Mouse (Mus musculus): ENCODE data around the gene Tmem200a. TPM values are rescaled to one million over a fixed set of nuclear protein-coding genes. Genes with fewer than 3 reads are reported as not detected.

Tmem200a gene
- total RNA-seq (2014; rRNA removed; ENCODE audit: low replicate concordance): 2.0 TPM in 1 of 2 replicates, not detected in the other
- polyA plus RNA-seq (2015; fragmentation: Nextera tagmentation; extraction: Ambion mirVana): 0.11 and 0.16 TPM in 2 replicates

- DNase-seq (ENCODE audit: low spot score) (peak; percentile 14), ATAC-seq (ENCODE audit: insufficient read depth, low read depth) (no peak; the same call in 1 of the 2 replicates)
- peak within 1 kb of the TSS; percentile 97 for H3K4me2 ChIP-seq (ENCODE audit: low read depth, low read length)
- H3K4me1 ChIP-seq (ENCODE audit: control insufficient read depth, insufficient read depth): peaks cover 7% of the 10 kb centered on the region
- WGBS: under 1% methylated on average over 42 of the region's 46 CpGs
- H3K36me3 ChIP-seq (replicated peaks; ENCODE audit: control insufficient read depth, insufficient read depth, low read length): no peaks in the 10 kb centered on the region
- H3K4me3 ChIP-seq (ENCODE audit: low read depth, low read length): peak within 1 kb of the TSS; percentile 59
- no peak within 1 kb of the TSS for H3K27ac ChIP-seq (ENCODE audit: low read depth)
- peak within 1 kb of the TSS; percentile 16; the same call in 1 of the 2 replicates for H3K9ac ChIP-seq (replicated peaks; ENCODE audit: low read depth, low read length)
- peaks cover 30% of the 10 kb centered on the region for H3K27me3 ChIP-seq (ENCODE audit: control insufficient read depth, insufficient read depth, low read length)
- H3K9me3 ChIP-seq (replicated peaks; ENCODE audit: control insufficient read depth, low read length): no peaks in the 10 kb centered on the region
- TF ChIP-seq CTCF (IDR thresholded peaks at IDR 0.05; ENCODE audit: low read depth) (peak; percentile 44), EP300 (IDR thresholded peaks at IDR 0.05; ENCODE audit: low read depth) (no peak)
These were observed at the start of gene Tmem200a for GRCm38 (mm10) chr10:26078521-26079142. TSS of gene Tmem200a (minus strand) at chr10:26079052.

GRCm38 (mm10) chr10:26119822-26120183 lies 41.0 kb upstream of the Tmem200a start:
- Histone ChIP-seq H3K4me2 (ENCODE audit: low read depth, low read length) (no peak overlapping the region), H3K9ac (replicated peaks; ENCODE audit: low read depth, low read length) (no peak overlapping the region), H3K4me3 (ENCODE audit: low read depth, low read length) (no peak overlapping the region), H3K4me1 (ENCODE audit: control insufficient read depth, insufficient read depth) (no peaks in the 10 kb centered on the region), H3K36me3 (replicated peaks; ENCODE audit: control insufficient read depth, insufficient read depth, low read length) (no peaks in the 10 kb centered on the region), H3K27ac (ENCODE audit: low read depth) (no peak overlapping the region), H3K27me3 (ENCODE audit: control insufficient read depth, insufficient read depth, low read length) (no peaks in the 10 kb centered on the region), H3K9me3 (replicated peaks; ENCODE audit: control insufficient read depth, low read length) (no peaks in the 10 kb centered on the region)
- no peak for DNase-seq (ENCODE audit: low spot score)
- TF ChIP-seq CTCF (IDR thresholded peaks at IDR 0.05; ENCODE audit: low read depth): no peak
- TF ChIP-seq EP300 (IDR thresholded peaks at IDR 0.05; ENCODE audit: low read depth): no peak
- WGBS: 44% methylated on average over 1 of the region's 1 CpGs
- no peak for ATAC-seq (ENCODE audit: insufficient read depth, low read depth)

- Histone ChIP-seq H3K4me3 (ENCODE audit: low read depth, low read length) (no peak overlapping the region), H3K9ac (replicated peaks; ENCODE audit: low read depth, low read length) (no peak overlapping the region), H3K36me3 (replicated peaks; ENCODE audit: control insufficient read depth, insufficient read depth, low read length) (no peaks in the 10 kb centered on the region), H3K4me1 (ENCODE audit: control insufficient read depth, insufficient read depth) (no peaks in the 10 kb centered on the region), H3K27ac (ENCODE audit: low read depth) (no peak overlapping the region), H3K4me2 (ENCODE audit: low read depth, low read length) (no peak overlapping the region), H3K9me3 (replicated peaks; ENCODE audit: control insufficient read depth, low read length) (no peaks in the 10 kb centered on the region), H3K27me3 (ENCODE audit: control insufficient read depth, insufficient read depth, low read length) (no peaks in the 10 kb centered on the region)
- DNase-seq (ENCODE audit: low spot score): no peak
- WGBS: 71% methylated on average over 6 of the region's 6 CpGs
- ATAC-seq (ENCODE audit: insufficient read depth, low read depth): no peak
- no peak for TF ChIP-seq CTCF (IDR thresholded peaks at IDR 0.05; ENCODE audit: low read depth)
- TF ChIP-seq EP300 (IDR thresholded peaks at IDR 0.05; ENCODE audit: low read depth): no peak
These were observed 40.4 kb upstream of the Tmem200a start for GRCm38 (mm10) chr10:26119067-26119821.

- 78% methylated on average over 4 of the region's 4 CpGs for WGBS
- Histone ChIP-seq H3K4me2 (ENCODE audit: low read depth, low read length) (no peak overlapping the region), H3K4me3 (ENCODE audit: low read depth, low read length) (no peak overlapping the region), H3K36me3 (replicated peaks; ENCODE audit: control insufficient read depth, insufficient read depth, low read length) (no peaks in the 10 kb centered on the region), H3K27me3 (ENCODE audit: control insufficient read depth, insufficient read depth, low read length) (no peaks in the 10 kb centered on the region), H3K27ac (ENCODE audit: low read depth) (no peak overlapping the region), H3K9me3 (replicated peaks; ENCODE audit: control insufficient read depth, low read length) (no peaks in the 10 kb centered on the region), H3K9ac (replicated peaks; ENCODE audit: low read depth, low read length) (no peak overlapping the region), H3K4me1 (ENCODE audit: control insufficient read depth, insufficient read depth) (no peaks in the 10 kb centered on the region)
- DNase-seq (ENCODE audit: low spot score) (no peak), ATAC-seq (ENCODE audit: insufficient read depth, low read depth) (no peak)
- TF ChIP-seq CTCF (IDR thresholded peaks at IDR 0.05; ENCODE audit: low read depth): no peak
- no peak for TF ChIP-seq EP300 (IDR thresholded peaks at IDR 0.05; ENCODE audit: low read depth)
These were observed 35.6 kb upstream of the Tmem200a start for GRCm38 (mm10) chr10:26114409-26114808.

GRCm38 (mm10) chr10:26103330-26103982 lies 24.6 kb upstream of the Tmem200a start:
- Histone ChIP-seq H3K36me3 (replicated peaks; ENCODE audit: control insufficient read depth, insufficient read depth, low read length) (no peaks in the 10 kb centered on the region), H3K4me1 (ENCODE audit: control insufficient read depth, insufficient read depth) (no peaks in the 10 kb centered on the region), H3K4me3 (ENCODE audit: low read depth, low read length) (no peak overlapping the region), H3K9me3 (replicated peaks; ENCODE audit: control insufficient read depth, low read length) (no peaks in the 10 kb centered on the region), H3K4me2 (ENCODE audit: low read depth, low read length) (no peak overlapping the region), H3K9ac (replicated peaks; ENCODE audit: low read depth, low read length) (no peak overlapping the region), H3K27ac (ENCODE audit: low read depth) (no peak overlapping the region), H3K27me3 (ENCODE audit: control insufficient read depth, insufficient read depth, low read length) (no peaks in the 10 kb centered on the region)
- ATAC-seq (ENCODE audit: insufficient read depth, low read depth) (no peak), DNase-seq (ENCODE audit: low spot score) (no peak)
- WGBS: 66% methylated on average over 3 of the region's 3 CpGs
- no peak for TF ChIP-seq EP300 (IDR thresholded peaks at IDR 0.05; ENCODE audit: low read depth)
- TF ChIP-seq CTCF (IDR thresholded peaks at IDR 0.05; ENCODE audit: low read depth): no peak
